Mouse (Mus musculus) spleen, adult 2 months (tissue): ENCODE results near the gene Xpa. TPM values are rescaled to one million over a fixed set of nuclear protein-coding genes. Genes with fewer than 3 reads are reported as not detected.

Experiments
- DNase-seq, 2 experiments: peaks; one replicate each; pipeline versions ENCODE4 v3.0.0 to v3.0.0-alpha.2; 2012 to 2021; ENCODE audit warnings: low spot score in 2 of 2, low read depth in 1 of 2
- H3K27ac ChIP-seq: fragments of 200-500 bp; 2 replicates; pipeline ENCODE4 v1.5.1; 2012; ENCODE audit warnings: low read length, inconsistent platforms; ENCODE audit not compliant: insufficient read depth
- H3K27me3 ChIP-seq: fragments of 200-500 bp; 2 replicates; pipeline ENCODE4 v1.6.1; 2012; ENCODE audit warnings: mild to moderate bottlenecking, moderate library complexity, low read length, inconsistent platforms; ENCODE audit not compliant: control insufficient read depth, insufficient read depth
- H3K36me3 ChIP-seq: fragments of 200-500 bp; 2 replicates; pipeline ENCODE4 v1.6.1; 2012; ENCODE audit warnings: mild to moderate bottlenecking, low read length, inconsistent platforms; ENCODE audit not compliant: control insufficient read depth, insufficient read depth
- H3K4me1 ChIP-seq: fragments of 200-500 bp; 2 replicates; pipeline ENCODE4 v1.6.1; 2011; ENCODE audit warnings: inconsistent platforms; ENCODE audit not compliant: control insufficient read depth, insufficient read depth, insufficient read length
- H3K4me3 ChIP-seq: fragments of 200-500 bp; 2 replicates; pipeline ENCODE4 v1.5.1; 2011; ENCODE audit warnings: mild to moderate bottlenecking, inconsistent platforms; ENCODE audit not compliant: insufficient read depth, insufficient read length; ENCODE audit errors: extremely low read depth
- CTCF ChIP-seq: fragments of 200-500 bp; IDR thresholded peaks from 2 replicates; pipeline ENCODE4 v1.5.1; 2011; ENCODE audit warnings: mild to moderate bottlenecking, inconsistent platforms; ENCODE audit not compliant: insufficient read depth, insufficient read length, insufficient replicate concordance; ENCODE audit errors: extremely low read depth
- POLR2A ChIP-seq: fragments of 200-500 bp; IDR thresholded peaks from 2 replicates; pipeline ENCODE4 v1.6.1; 2011; ENCODE audit warnings: low read depth, low read length, inconsistent platforms
- WGBS: fragments of 180-500 bp; shearing (Covaris S2); methylation state at CpG from one replicate; pipeline ENCODE4 v1.1.7; 2018; 5-methylcytosine and 5-hydroxymethylcytosine counted together
- polyA plus RNA-seq: library from polyadenylated mRNA; depleted of rRNA; stranded (reverse); fragments of >200 nt; gene quantifications from 2 replicates; pipeline ENCODE4 v1.2.3, GENCODE M21; 2012

The Xpa gene
- polyA plus RNA-seq, 1 experiment, result 10.5 TPM

- H3K27ac ChIP-seq, result no peak overlapping the region
- WGBS, result 85% methylated on average over 6 of the region's 6 CpGs
- H3K27me3 ChIP-seq, result no peaks in the 10 kb centered on the region
- H3K4me3 ChIP-seq, result no peak overlapping the region
- H3K36me3 ChIP-seq, result peaks cover 37% of the 10 kb centered on the region
- H3K4me1 ChIP-seq, result no peaks in the 10 kb centered on the region
- no peak for DNase-seq
- no peak for TF ChIP-seq POLR2A
- no peak for TF ChIP-seq CTCF
Measured at GRCm38 (mm10) chr4:46181168-46181567, 14.9 kb downstream of the Xpa start.

DNA sequence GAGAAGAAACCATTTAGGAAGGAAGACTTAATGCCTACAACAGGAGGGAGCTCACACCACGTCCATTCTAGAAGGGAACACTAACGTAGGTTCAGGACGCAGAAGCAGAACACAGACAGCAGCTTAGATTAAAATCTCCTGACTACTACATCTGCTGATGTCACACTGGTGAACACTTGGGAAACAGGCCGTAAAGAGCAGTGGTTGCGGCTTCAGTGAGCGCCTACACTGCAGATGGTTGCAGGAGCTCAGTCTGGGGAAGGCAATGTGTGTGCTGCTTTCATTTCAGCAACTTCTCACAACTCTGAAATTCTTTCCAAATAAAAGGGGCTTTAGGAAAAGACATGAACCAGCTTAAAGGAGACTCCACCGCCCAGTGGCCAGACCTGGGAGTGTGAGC, 18.6 kb downstream of the Xpa start:
- no peak for DNase-seq
- TF ChIP-seq POLR2A (no peak), CTCF (no peak)
- H3K27ac ChIP-seq, result no peak overlapping the region
- WGBS, result 89% methylated on average over 7 of the region's 7 CpGs
- no peak overlapping the region for H3K4me3 ChIP-seq
- H3K27me3 ChIP-seq, result no peaks in the 10 kb centered on the region
- H3K4me1 ChIP-seq, result no peaks in the 10 kb centered on the region
- peaks cover 35% of the 10 kb centered on the region for H3K36me3 ChIP-seq

- H3K27me3 ChIP-seq, result no peaks in the 10 kb centered on the region
- TF ChIP-seq POLR2A (no peak), CTCF (no peak)
- H3K27ac ChIP-seq, result no peak overlapping the region
- no peaks in the 10 kb centered on the region for H3K4me1 ChIP-seq
- H3K36me3 ChIP-seq, result peaks cover 34% of the 10 kb centered on the region
- DNase-seq, result no peak
- 95% methylated on average over 5 of the region's 5 CpGs for whole genome bisulfite sequencing
- no peak overlapping the region for H3K4me3 ChIP-seq
Measured at GRCm38 (mm10) chr4:46177018-46177417, 19.1 kb downstream of the Xpa start.

GRCm38 (mm10) chr4:46176313-46176712, 19.8 kb downstream of the Xpa start:
- DNase-seq, result no peak
- no peaks in the 10 kb centered on the region for H3K27me3 ChIP-seq
- no peaks in the 10 kb centered on the region for H3K4me1 ChIP-seq
- WGBS, result 84% methylated on average over 4 of the region's 4 CpGs
- TF ChIP-seq CTCF (no peak), POLR2A (no peak)
- H3K27ac ChIP-seq, result no peak overlapping the region
- no peak overlapping the region for H3K4me3 ChIP-seq
- peaks cover 34% of the 10 kb centered on the region for H3K36me3 ChIP-seq

DNA sequence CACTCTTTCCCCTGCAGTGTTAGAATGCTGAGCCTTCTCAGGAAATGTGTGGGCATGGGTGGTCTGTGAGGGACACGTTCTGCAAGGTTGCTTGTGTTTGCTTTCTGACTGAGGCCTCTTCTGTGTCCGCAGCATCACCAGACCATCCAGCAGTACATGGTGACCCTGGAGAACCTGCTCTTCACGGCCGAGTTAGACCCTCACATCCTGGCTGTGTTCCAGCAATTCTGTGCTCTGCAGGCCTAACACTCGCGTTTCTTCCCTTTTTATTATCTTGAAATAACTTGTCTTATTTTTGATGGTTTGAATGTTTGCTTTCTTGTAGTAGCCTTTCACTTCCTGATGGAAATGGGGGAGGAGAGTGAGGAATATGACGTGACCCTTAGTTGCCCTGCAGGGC, 24.4 kb downstream of the Xpa start:
- Histone ChIP-seq H3K27ac (no peak overlapping the region), H3K27me3 (no peaks in the 10 kb centered on the region), H3K36me3 (peaks cover 57% of the 10 kb centered on the region), H3K4me3 (no peak overlapping the region), H3K4me1 (no peaks in the 10 kb centered on the region)
- WGBS, result 67% methylated on average over 7 of the region's 7 CpGs
- TF ChIP-seq CTCF (no peak), POLR2A (no peak)
- no peak for DNase-seq

DNA sequence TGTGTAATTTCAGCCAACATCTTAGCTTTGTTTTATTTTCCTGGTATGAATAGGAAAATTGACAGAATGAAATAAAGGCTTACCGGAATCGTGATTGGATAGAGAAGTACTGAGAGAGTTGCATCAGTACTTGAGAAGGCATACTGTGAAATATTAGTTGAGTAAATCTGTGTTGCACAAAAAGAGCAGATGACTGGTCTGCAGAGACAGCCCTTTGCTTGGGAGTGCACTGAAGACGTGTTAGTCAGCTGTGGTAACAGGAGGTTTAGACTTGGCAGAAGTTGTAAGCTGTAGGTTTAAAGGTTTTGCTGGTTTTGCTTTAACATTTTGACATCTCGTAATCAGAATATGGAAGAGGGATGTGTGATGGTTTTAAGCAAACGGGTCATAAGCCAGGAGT, 30.3 kb downstream of the Xpa start:
- TF ChIP-seq CTCF (no peak), POLR2A (no peak)
- H3K36me3 ChIP-seq, result peaks cover 53% of the 10 kb centered on the region
- no peaks in the 10 kb centered on the region for H3K27me3 ChIP-seq
- H3K4me1 ChIP-seq, result no peaks in the 10 kb centered on the region
- DNase-seq, result no peak
- H3K4me3 ChIP-seq, result no peak overlapping the region
- WGBS, result 93% methylated on average over 5 of the region's 5 CpGs
- H3K27ac ChIP-seq, result no peak overlapping the region

DNA sequence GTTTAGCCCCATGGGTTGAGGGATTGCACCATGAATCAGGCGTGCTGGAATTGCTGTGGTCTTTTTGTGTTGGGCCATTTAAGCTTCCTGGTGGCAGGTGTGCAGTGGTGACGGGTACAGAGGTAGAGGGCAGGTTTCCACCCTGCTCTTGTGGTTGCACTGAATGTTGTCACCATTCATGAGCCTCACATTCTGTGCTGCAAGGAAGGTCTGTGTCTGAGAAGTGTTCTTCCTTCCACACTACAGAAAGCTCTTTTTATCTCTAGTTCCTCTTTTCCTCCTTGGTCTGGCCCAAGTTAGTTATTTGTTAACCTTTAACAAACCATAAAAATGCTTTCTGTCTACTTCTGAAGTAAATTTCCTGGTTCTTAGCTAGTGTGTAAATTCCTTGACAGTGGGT, 32.1 kb downstream of the Xpa start:
- TF ChIP-seq CTCF (no peak), POLR2A (no peak)
- WGBS, result 46% methylated on average over 2 of the region's 2 CpGs
- peaks cover 46% of the 10 kb centered on the region for H3K36me3 ChIP-seq
- no peaks in the 10 kb centered on the region for H3K27me3 ChIP-seq
- no peak overlapping the region for H3K4me3 ChIP-seq
- H3K27ac ChIP-seq, result no peak overlapping the region
- DNase-seq, result no peak
- no peaks in the 10 kb centered on the region for H3K4me1 ChIP-seq
